Mouse (Mus musculus): ENCODE data around the gene Aoc3. TPM values are rescaled to one million over a fixed set of nuclear protein-coding genes. Genes with fewer than 3 reads are reported as not detected.
"Not testable (repeated sequence)": the region's sequence is repeated elsewhere in the genome, so short reads cannot be mapped to it uniquely, and the experiment has no call there.

Aoc3 gene
- polyA plus RNA-seq, 1 experiment from 2014 or later: 5.1 TPM

DNA sequence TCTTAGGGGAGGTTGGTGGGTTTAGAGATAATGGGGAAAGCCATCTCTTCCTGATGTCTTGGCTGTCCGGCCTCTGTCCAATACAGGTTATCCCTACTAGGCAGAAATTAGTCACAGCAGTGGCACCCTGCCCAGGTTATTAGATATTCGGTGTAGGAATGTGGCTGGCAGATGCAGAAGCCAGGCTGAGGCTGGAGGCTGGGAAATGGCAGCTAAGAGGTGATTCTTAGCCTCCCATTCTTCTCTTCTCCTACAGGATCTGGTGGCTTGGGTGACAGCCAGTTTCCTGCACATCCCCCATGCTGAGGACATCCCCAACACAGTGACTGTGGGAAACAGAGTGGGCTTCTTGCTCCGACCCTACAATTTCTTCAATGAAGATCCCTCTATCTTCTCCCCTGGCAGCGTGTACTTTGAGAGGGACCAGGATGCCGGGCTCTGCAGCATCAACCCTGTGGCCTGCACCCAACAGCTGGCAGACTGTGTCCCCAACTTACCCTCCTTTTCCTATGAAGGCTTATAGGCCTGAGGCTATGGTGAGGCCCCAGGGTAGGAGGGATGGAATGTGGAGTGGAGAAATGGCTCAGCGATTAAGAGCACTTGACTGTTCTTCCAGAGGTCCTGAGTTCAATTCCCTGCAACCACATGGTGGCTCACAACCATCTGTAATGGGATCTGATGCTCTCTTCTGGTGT lies 1.3 kb upstream of the Aoc3 start:
- H3K27ac ChIP-seq (replicated peaks): peak overlapping the region; percentile 35; the same call in 1 of the 2 replicates
- WGBS: 70% methylated on average over 6 of the region's 6 CpGs

DNA sequence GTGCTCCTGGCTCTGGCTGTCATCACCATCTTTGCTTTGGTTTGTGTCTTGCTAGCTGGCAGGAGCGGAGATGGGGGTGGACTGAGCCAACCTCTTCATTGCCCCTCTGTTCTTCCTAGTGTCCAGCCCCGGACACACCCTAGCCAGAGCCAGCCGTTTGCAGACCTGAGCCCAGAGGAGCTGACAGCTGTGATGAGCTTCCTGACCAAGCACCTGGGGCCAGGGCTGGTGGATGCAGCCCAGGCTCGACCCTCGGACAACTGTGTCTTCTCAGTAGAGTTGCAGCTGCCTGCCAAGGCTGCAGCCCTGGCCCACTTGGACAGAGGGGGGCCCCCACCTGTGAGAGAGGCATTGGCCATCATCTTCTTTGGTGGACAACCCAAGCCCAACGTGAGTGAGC lies 556 bp downstream of the Aoc3 start:
- H3K27me3 ChIP-seq (ENCODE audit: control insufficient read depth, insufficient read depth, low read length); H3K4me1 ChIP-seq (replicated peaks; ENCODE audit: control insufficient read depth, insufficient read depth); H3K9me3 ChIP-seq (ENCODE audit: control insufficient read depth, low read length); ATAC-seq (ENCODE audit: low FRiP score, low TSS enrichment); H3K36me3 ChIP-seq (ENCODE audit: control insufficient read depth, insufficient read depth, low read length); DNase-seq (ENCODE audit: low spot score): not testable (repeated sequence)
- whole genome bisulfite sequencing: 54% methylated on average over 6 of the region's 6 CpGs
- peak overlapping the region; percentile 53 for H3K4me2 ChIP-seq (replicated peaks; ENCODE audit: low read depth)
- H3K27ac ChIP-seq (replicated peaks): peak overlapping the region; percentile 88
- peak overlapping the region; percentile 36 for H3K4me3 ChIP-seq (ENCODE audit: low read depth, low read length)
- H3K9ac ChIP-seq (ENCODE audit: low read length): peak overlapping the region; percentile 41

More for the DNA sequence above, 1.3 kb upstream of the Aoc3 start:
- H3K9me3 ChIP-seq (ENCODE audit: control insufficient read depth, low read length): no peaks in the 10 kb centered on the region
- TF ChIP-seq EP300 (optimal IDR thresholded peaks at IDR 0.05) (no peak), CTCF (IDR thresholded peaks at IDR 0.05; ENCODE audit: low read depth) (no peak)
- no peak overlapping the region for H3K4me3 ChIP-seq (ENCODE audit: low read depth, low read length)
- no peak overlapping the region for H3K4me2 ChIP-seq (replicated peaks; ENCODE audit: low read depth)
- ATAC-seq (ENCODE audit: low FRiP score, low TSS enrichment) (no peak), DNase-seq (ENCODE audit: low spot score) (no peak)
- H3K36me3 ChIP-seq (ENCODE audit: control insufficient read depth, insufficient read depth, low read length): no peaks in the 10 kb centered on the region
- H3K4me1 ChIP-seq (replicated peaks; ENCODE audit: control insufficient read depth, insufficient read depth): no peaks in the 10 kb centered on the region
- H3K27me3 ChIP-seq (ENCODE audit: control insufficient read depth, insufficient read depth, low read length): no peaks in the 10 kb centered on the region
- H3K9ac ChIP-seq (ENCODE audit: low read length): no peak overlapping the region

DNA sequence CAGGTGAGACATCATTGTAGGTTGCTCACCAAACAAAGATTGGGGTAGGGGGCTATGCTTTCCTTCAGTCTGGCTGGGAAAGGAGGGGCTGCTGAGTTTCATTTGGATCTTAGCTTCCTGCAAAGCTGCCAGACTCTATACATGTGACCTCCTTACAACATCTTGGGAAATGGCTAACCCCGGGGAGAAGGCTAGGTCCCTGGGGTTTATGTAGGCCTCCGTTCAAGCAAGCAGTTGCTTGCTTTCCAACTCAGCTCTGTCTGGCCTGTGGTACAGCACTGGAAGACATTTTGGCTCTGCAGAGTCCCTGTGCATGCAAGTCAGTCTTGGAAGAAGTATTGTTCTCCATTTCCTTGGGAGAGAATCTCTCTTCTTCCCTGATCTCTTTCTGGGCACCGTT lies 2.1 kb downstream of the Aoc3 start:
- no peaks in the 10 kb centered on the region for H3K27me3 ChIP-seq (ENCODE audit: control insufficient read depth, insufficient read depth, low read length)
- peak overlapping the region; percentile 53 for H3K4me2 ChIP-seq (replicated peaks; ENCODE audit: low read depth)
- H3K9ac ChIP-seq (ENCODE audit: low read length): peak overlapping the region; percentile 52; the same call in 1 of the 2 replicates
- H3K27ac ChIP-seq (replicated peaks): no peak overlapping the region
- no peak for ATAC-seq (ENCODE audit: low FRiP score, low TSS enrichment)
- no peaks in the 10 kb centered on the region for H3K9me3 ChIP-seq (ENCODE audit: control insufficient read depth, low read length)
- H3K4me3 ChIP-seq (ENCODE audit: low read depth, low read length): peak overlapping the region; percentile 36
- DNase-seq (ENCODE audit: low spot score): no peak
- no peaks in the 10 kb centered on the region for H3K36me3 ChIP-seq (ENCODE audit: control insufficient read depth, insufficient read depth, low read length)
- WGBS: 52% methylated on average over 3 of the region's 3 CpGs
- TF ChIP-seq CTCF (IDR thresholded peaks at IDR 0.05; ENCODE audit: low read depth): no peak
- no peak for TF ChIP-seq EP300 (optimal IDR thresholded peaks at IDR 0.05)
- H3K4me1 ChIP-seq (replicated peaks; ENCODE audit: control insufficient read depth, insufficient read depth): no peaks in the 10 kb centered on the region

DNA sequence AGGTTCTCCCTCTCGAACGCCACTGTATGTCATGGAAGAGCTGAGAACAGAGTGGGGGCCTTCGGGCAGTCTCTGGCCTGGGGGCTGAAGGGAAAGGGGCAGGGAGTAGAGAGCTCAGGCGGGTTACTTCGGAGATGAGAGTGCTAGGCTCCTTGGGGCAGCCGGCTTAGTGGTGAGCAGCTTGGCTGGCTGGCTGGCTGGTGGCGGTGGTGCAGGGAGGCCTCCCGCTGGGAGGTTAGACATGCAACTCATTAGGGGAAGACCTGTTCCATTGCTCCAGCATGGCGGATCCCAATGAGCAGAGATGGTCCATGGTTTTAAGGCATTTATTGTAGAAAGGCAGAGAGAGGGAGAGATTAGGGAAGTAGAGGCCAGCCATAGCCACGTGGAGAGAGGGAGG lies 3.6 kb downstream of the Aoc3 start:
- no peaks in the 10 kb centered on the region for H3K4me1 ChIP-seq (replicated peaks; ENCODE audit: control insufficient read depth, insufficient read depth)
- DNase-seq (ENCODE audit: low spot score) (no peak), ATAC-seq (ENCODE audit: low FRiP score, low TSS enrichment) (no peak)
- H3K9me3 ChIP-seq (ENCODE audit: control insufficient read depth, low read length): no peaks in the 10 kb centered on the region
- WGBS: 44% methylated on average over 10 of the region's 10 CpGs
- TF ChIP-seq CTCF (IDR thresholded peaks at IDR 0.05; ENCODE audit: low read depth) (no peak), EP300 (optimal IDR thresholded peaks at IDR 0.05) (no peak)
- peak overlapping the region; percentile 36 for H3K4me3 ChIP-seq (ENCODE audit: low read depth, low read length)
- no peaks in the 10 kb centered on the region for H3K27me3 ChIP-seq (ENCODE audit: control insufficient read depth, insufficient read depth, low read length)
- H3K9ac ChIP-seq (ENCODE audit: low read length): peak overlapping the region; percentile 27; the same call in 1 of the 2 replicates
- H3K4me2 ChIP-seq (replicated peaks; ENCODE audit: low read depth): peak overlapping the region; percentile 53
- H3K36me3 ChIP-seq (ENCODE audit: control insufficient read depth, insufficient read depth, low read length): no peaks in the 10 kb centered on the region
- no peak overlapping the region for H3K27ac ChIP-seq (replicated peaks)

DNA sequence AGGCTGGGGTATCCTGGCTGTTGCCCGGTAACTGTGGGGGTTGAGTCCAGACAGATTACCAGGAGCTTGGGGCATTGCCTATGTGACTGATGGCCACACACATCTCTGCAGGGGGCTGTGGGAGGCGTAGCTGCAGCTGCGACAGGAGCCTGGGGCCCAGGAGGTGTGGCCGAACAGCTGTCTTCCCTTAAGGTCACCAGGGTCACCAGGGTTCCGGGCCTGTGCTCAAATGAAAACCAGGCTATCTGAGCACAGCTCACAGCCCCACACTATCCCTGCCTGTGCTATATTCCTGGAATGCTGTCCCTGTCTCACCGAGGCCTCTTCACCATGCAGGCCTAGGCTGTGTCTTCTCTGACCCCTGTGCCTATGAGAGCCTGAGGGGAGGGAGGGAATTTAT lies 4.1 kb downstream of the Aoc3 start:
- Histone ChIP-seq H3K4me2 (replicated peaks; ENCODE audit: low read depth) (peak overlapping the region; percentile 53), H3K4me1 (replicated peaks; ENCODE audit: control insufficient read depth, insufficient read depth) (no peaks in the 10 kb centered on the region), H3K9me3 (ENCODE audit: control insufficient read depth, low read length) (no peaks in the 10 kb centered on the region), H3K9ac (ENCODE audit: low read length) (no peak overlapping the region), H3K27ac (replicated peaks) (no peak overlapping the region), H3K27me3 (ENCODE audit: control insufficient read depth, insufficient read depth, low read length) (no peaks in the 10 kb centered on the region), H3K4me3 (ENCODE audit: low read depth, low read length) (peak overlapping the region; percentile 36; the same call in 1 of the 2 replicates), H3K36me3 (ENCODE audit: control insufficient read depth, insufficient read depth, low read length) (no peaks in the 10 kb centered on the region)
- no peak for TF ChIP-seq CTCF (IDR thresholded peaks at IDR 0.05; ENCODE audit: low read depth)
- no peak for DNase-seq (ENCODE audit: low spot score)
- ATAC-seq (ENCODE audit: low FRiP score, low TSS enrichment): no peak
- WGBS: 27% methylated on average over 6 of the region's 6 CpGs

DNA sequence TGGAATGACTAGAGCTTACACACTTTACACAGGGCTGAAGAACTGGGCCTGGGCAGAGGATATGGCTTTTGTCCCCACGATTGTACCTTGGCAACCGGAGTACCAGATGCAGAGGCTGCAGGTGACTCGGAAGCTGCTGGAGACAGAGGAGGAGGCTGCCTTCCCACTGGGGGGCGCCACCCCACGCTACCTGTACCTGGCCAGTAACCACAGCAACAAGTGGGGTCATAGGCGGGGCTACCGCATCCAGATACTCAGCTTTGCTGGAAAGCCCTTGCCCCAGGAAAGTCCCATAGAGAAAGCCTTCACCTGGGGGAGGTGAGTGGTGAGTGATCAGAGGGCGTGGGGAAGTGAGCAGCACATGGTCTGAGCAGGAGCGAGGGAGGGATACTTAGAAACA lies 5.3 kb downstream of the Aoc3 start:
- 77% methylated on average over 9 of the region's 9 CpGs for WGBS
- ATAC-seq (ENCODE audit: low FRiP score, low TSS enrichment) (no peak), DNase-seq (ENCODE audit: low spot score) (peak; percentile 45)
- Histone ChIP-seq H3K36me3 (ENCODE audit: control insufficient read depth, insufficient read depth, low read length) (no peaks in the 10 kb centered on the region), H3K4me2 (replicated peaks; ENCODE audit: low read depth) (no peak overlapping the region), H3K9me3 (ENCODE audit: control insufficient read depth, low read length) (no peaks in the 10 kb centered on the region), H3K27ac (replicated peaks) (no peak overlapping the region), H3K4me3 (ENCODE audit: low read depth, low read length) (no peak overlapping the region), H3K27me3 (ENCODE audit: control insufficient read depth, insufficient read depth, low read length) (no peaks in the 10 kb centered on the region), H3K9ac (ENCODE audit: low read length) (no peak overlapping the region), H3K4me1 (replicated peaks; ENCODE audit: control insufficient read depth, insufficient read depth) (no peaks in the 10 kb centered on the region)
- TF ChIP-seq EP300 (optimal IDR thresholded peaks at IDR 0.05): no peak
- peak; percentile 52 for TF ChIP-seq CTCF (IDR thresholded peaks at IDR 0.05; ENCODE audit: low read depth)
